Mouse (Mus musculus): ENCODE data around the gene Col6a3.

The Col6a3 gene

GRCm38 (mm10) chr1:90797276-90797891, 46.4 kb downstream of the Col6a3 start:
- no peak for DNase-seq (ENCODE audit: low spot score in 2 of 2)

- DNase-seq (ENCODE audit: low spot score in 2 of 2), result no peak
These were observed 50.4 kb downstream of the Col6a3 start for GRCm38 (mm10) chr1:90793368-90793767.

GRCm38 (mm10) chr1:90790925-90791324, 52.8 kb downstream of the Col6a3 start:
- no peak for DNase-seq (ENCODE audit: low spot score in 2 of 2)

GRCm38 (mm10) chr1:90789506-90789905, 54.3 kb downstream of the Col6a3 start:
- no peak for DNase-seq (ENCODE audit: low spot score in 2 of 2)

- DNase-seq (ENCODE audit: low spot score in 2 of 2), result no peak
These were observed 63.3 kb downstream of the Col6a3 start for GRCm38 (mm10) chr1:90780446-90780845.

- DNase-seq (ENCODE audit: low spot score in 2 of 2), result no peak
These were observed 64.7 kb downstream of the Col6a3 start for GRCm38 (mm10) chr1:90779072-90779471.

- DNase-seq (ENCODE audit: low spot score in 2 of 2), result no peak
These were observed 68.1 kb downstream of the Col6a3 start for GRCm38 (mm10) chr1:90775477-90776241.

- no peak for DNase-seq (ENCODE audit: low spot score in 2 of 2)
These were observed 72.6 kb downstream of the Col6a3 start for GRCm38 (mm10) chr1:90771172-90771571.

- no peak for DNase-seq (ENCODE audit: low spot score in 2 of 2)
These were observed 73.7 kb downstream of the Col6a3 start for GRCm38 (mm10) chr1:90770027-90770426.

GRCm38 (mm10) chr1:90769301-90769700, 74.5 kb downstream of the Col6a3 start:
- no peak for DNase-seq (ENCODE audit: low spot score in 2 of 2)

GRCm38 (mm10) chr1:90758091-90758673, 85.6 kb downstream of the Col6a3 start:
- no peak for DNase-seq (ENCODE audit: low spot score in 2 of 2)

- peak; percentile 36 to 46 for DNase-seq (ENCODE audit: low spot score in 2 of 2)
These were observed 89.8 kb downstream of the Col6a3 start for GRCm38 (mm10) chr1:90753869-90754563.

GRCm38 (mm10) chr1:90751221-90751620, 92.5 kb downstream of the Col6a3 start:
- DNase-seq (ENCODE audit: low spot score in 2 of 2), result peak; percentile 41 to 78

GRCm38 (mm10) chr1:90750169-90750568, 93.6 kb downstream of the Col6a3 start:
- no peak for DNase-seq (ENCODE audit: low spot score in 2 of 2)

- peak in 1 of 2 experiments; percentile 18 for DNase-seq (ENCODE audit: low spot score in 2 of 2)
These were observed 95.2 kb downstream of the Col6a3 start for GRCm38 (mm10) chr1:90748544-90748943.

GRCm38 (mm10) chr1:90743941-90744386, 99.8 kb downstream of the Col6a3 start:
- DNase-seq (ENCODE audit: low spot score in 2 of 2), result peak in 1 of 2 experiments; percentile 22

GRCm38 (mm10) chr1:90743445-90743844, 100.3 kb downstream of the Col6a3 start:
- no peak for DNase-seq (ENCODE audit: low spot score in 2 of 2)

GRCm38 (mm10) chr1:90742641-90743040, 101.1 kb downstream of the Col6a3 start:
- no peak for DNase-seq (ENCODE audit: low spot score in 2 of 2)

GRCm38 (mm10) chr1:90740216-90741170, 103.3 kb downstream of the Col6a3 start:
- no peak for DNase-seq (ENCODE audit: low spot score in 2 of 2)

- no peak for DNase-seq (ENCODE audit: low spot score in 2 of 2)
These were observed 104.9 kb downstream of the Col6a3 start for GRCm38 (mm10) chr1:90738913-90739312.

- no peak for DNase-seq (ENCODE audit: low spot score in 2 of 2)
These were observed 114.3 kb downstream of the Col6a3 start for GRCm38 (mm10) chr1:90729466-90729865.
